Mouse (Mus musculus): ENCODE data around the gene Acap2.

- no peak for TF ChIP-seq CTCF (IDR thresholded peaks at IDR 0.05; ENCODE audit: low read depth, low read length)
- TF ChIP-seq POLR2A (IDR thresholded peaks at IDR 0.05; ENCODE audit: extremely low read depth, insufficient read depth, low read length) = no peak
These were observed 9.4 kb upstream of the Acap2 start for GRCm38 (mm10) chr16:31210453-31210852.

Measured in liver, adult 2 months (tissue).